Mouse (Mus musculus): Measurements from ENCODE around the gene Gm1604a. TPM values are rescaled to one million over a fixed set of nuclear protein-coding genes. Genes with fewer than 3 reads are reported as not detected.
"Not testable (repeated sequence)": the region's sequence is repeated elsewhere in the genome, so short reads cannot be mapped to it uniquely, and the experiment has no call there.

Gene Gm1604a
- polyA plus RNA-seq, 1 experiment, result 0.33 TPM

- peak; percentile 59 for TF ChIP-seq CTCF (IDR thresholded peaks at IDR 0.05; ENCODE audit: borderline replicate concordance, insufficient read depth, low read depth, low read length)
- H3K27ac ChIP-seq (ENCODE audit: insufficient read depth, low read length); H3K4me1 ChIP-seq (ENCODE audit: control insufficient read depth, insufficient read depth, low read length); H3K27me3 ChIP-seq (ENCODE audit: control insufficient read depth, insufficient read depth, low read length); H3K4me3 ChIP-seq (replicated peaks; ENCODE audit: insufficient read depth, low read depth, low read length): not testable (repeated sequence)
- WGBS, result 3% methylated on average over 3 of the region's 3 CpGs
- DNase-seq, result peak; percentile 27 to 51
Observed at GRCm38 (mm10) chr17:7074494-7074893, 49.1 kb downstream of the Gm1604a start.

- H3K27me3 ChIP-seq (ENCODE audit: control insufficient read depth, insufficient read depth, low read length); H3K4me1 ChIP-seq (ENCODE audit: control insufficient read depth, insufficient read depth, low read length); H3K4me3 ChIP-seq (replicated peaks; ENCODE audit: insufficient read depth, low read depth, low read length); H3K27ac ChIP-seq (ENCODE audit: insufficient read depth, low read length); DNase-seq: not testable (repeated sequence)
- 94% methylated on average over 5 of the region's 6 CpGs for WGBS
Observed at GRCm38 (mm10) chr17:7075519-7075918, 50.2 kb downstream of the Gm1604a start.

GRCm38 (mm10) chr17:7079558-7079957 is 54.2 kb downstream of the Gm1604a start:
- 0% methylated on average over 1 of the region's 4 CpGs for WGBS
- DNase-seq, result peak; percentile 34 to 44
- not testable (repeated sequence) for H3K27ac ChIP-seq (ENCODE audit: insufficient read depth, low read length); H3K4me3 ChIP-seq (replicated peaks; ENCODE audit: insufficient read depth, low read depth, low read length); H3K4me1 ChIP-seq (ENCODE audit: control insufficient read depth, insufficient read depth, low read length); H3K27me3 ChIP-seq (ENCODE audit: control insufficient read depth, insufficient read depth, low read length)
- peak; percentile 14; the same call in 1 of the 2 replicates for TF ChIP-seq CTCF (IDR thresholded peaks at IDR 0.05; ENCODE audit: borderline replicate concordance, insufficient read depth, low read depth, low read length)

- H3K27me3 ChIP-seq (ENCODE audit: control insufficient read depth, insufficient read depth, low read length); H3K4me3 ChIP-seq (replicated peaks; ENCODE audit: insufficient read depth, low read depth, low read length): not testable (repeated sequence)
- 80% methylated on average over 1 of the region's 5 CpGs for WGBS
Observed at GRCm38 (mm10) chr17:7084523-7084922, 59.2 kb downstream of the Gm1604a start.

GRCm38 (mm10) chr17:7085469-7086168 is 60.3 kb downstream of the Gm1604a start:
- WGBS, result no CpG with 5 or more reads among the region's 12 CpGs
- not testable (repeated sequence) for H3K4me3 ChIP-seq (replicated peaks; ENCODE audit: insufficient read depth, low read depth, low read length); H3K27ac ChIP-seq (ENCODE audit: insufficient read depth, low read length)

More at GRCm38 (mm10) chr17:7084523-7084922, 59.2 kb downstream of the Gm1604a start:
- DNase-seq; H3K4me1 ChIP-seq (ENCODE audit: control insufficient read depth, insufficient read depth, low read length); H3K27ac ChIP-seq (ENCODE audit: insufficient read depth, low read length): not testable (repeated sequence)

GRCm38 (mm10) chr17:7086836-7087235 is 61.5 kb downstream of the Gm1604a start:
- H3K4me3 ChIP-seq (replicated peaks; ENCODE audit: insufficient read depth, low read depth, low read length); H3K27me3 ChIP-seq (ENCODE audit: control insufficient read depth, insufficient read depth, low read length); H3K27ac ChIP-seq (ENCODE audit: insufficient read depth, low read length); H3K4me1 ChIP-seq (ENCODE audit: control insufficient read depth, insufficient read depth, low read length); DNase-seq: not testable (repeated sequence)
- 94% methylated on average over 6 of the region's 8 CpGs for WGBS

More at GRCm38 (mm10) chr17:7085469-7086168, 60.3 kb downstream of the Gm1604a start:
- H3K4me1 ChIP-seq (ENCODE audit: control insufficient read depth, insufficient read depth, low read length); DNase-seq; H3K27me3 ChIP-seq (ENCODE audit: control insufficient read depth, insufficient read depth, low read length): not testable (repeated sequence)

GRCm38 (mm10) chr17:7097835-7098519 is 72.6 kb downstream of the Gm1604a start:
- not testable (repeated sequence) for H3K27me3 ChIP-seq (ENCODE audit: control insufficient read depth, insufficient read depth, low read length)

GRCm38 (mm10) chr17:7099096-7099495 is 73.7 kb downstream of the Gm1604a start:
- H3K27ac ChIP-seq (ENCODE audit: insufficient read depth, low read length); H3K4me3 ChIP-seq (replicated peaks; ENCODE audit: insufficient read depth, low read depth, low read length); H3K27me3 ChIP-seq (ENCODE audit: control insufficient read depth, insufficient read depth, low read length); DNase-seq; H3K4me1 ChIP-seq (ENCODE audit: control insufficient read depth, insufficient read depth, low read length): not testable (repeated sequence)
- WGBS, result 50% methylated on average over 9 of the region's 10 CpGs

More at GRCm38 (mm10) chr17:7097835-7098519, 72.6 kb downstream of the Gm1604a start:
- no CpG with 5 or more reads among the region's 12 CpGs for WGBS
- not testable (repeated sequence) for H3K4me1 ChIP-seq (ENCODE audit: control insufficient read depth, insufficient read depth, low read length); DNase-seq; H3K4me3 ChIP-seq (replicated peaks; ENCODE audit: insufficient read depth, low read depth, low read length); H3K27ac ChIP-seq (ENCODE audit: insufficient read depth, low read length)

- H3K27ac ChIP-seq (ENCODE audit: insufficient read depth, low read length); DNase-seq; H3K27me3 ChIP-seq (ENCODE audit: control insufficient read depth, insufficient read depth, low read length); H3K4me3 ChIP-seq (replicated peaks; ENCODE audit: insufficient read depth, low read depth, low read length); H3K4me1 ChIP-seq (ENCODE audit: control insufficient read depth, insufficient read depth, low read length): not testable (repeated sequence)
- no CpG with 5 or more reads among the region's 7 CpGs for WGBS
Observed at GRCm38 (mm10) chr17:7102945-7103344, 77.6 kb downstream of the Gm1604a start.

GRCm38 (mm10) chr17:7111658-7112057 is 86.3 kb downstream of the Gm1604a start:
- not testable (repeated sequence) for H3K27ac ChIP-seq (ENCODE audit: insufficient read depth, low read length)
- 98% methylated on average over 3 of the region's 4 CpGs for WGBS

GRCm38 (mm10) chr17:7116265-7116664 is 90.9 kb downstream of the Gm1604a start:
- not testable (repeated sequence) for H3K4me3 ChIP-seq (replicated peaks; ENCODE audit: insufficient read depth, low read depth, low read length); H3K27me3 ChIP-seq (ENCODE audit: control insufficient read depth, insufficient read depth, low read length); DNase-seq; H3K27ac ChIP-seq (ENCODE audit: insufficient read depth, low read length); H3K4me1 ChIP-seq (ENCODE audit: control insufficient read depth, insufficient read depth, low read length)
- 83% methylated on average over 7 of the region's 8 CpGs for WGBS

More at GRCm38 (mm10) chr17:7111658-7112057, 86.3 kb downstream of the Gm1604a start:
- H3K4me3 ChIP-seq (replicated peaks; ENCODE audit: insufficient read depth, low read depth, low read length); H3K4me1 ChIP-seq (ENCODE audit: control insufficient read depth, insufficient read depth, low read length); H3K27me3 ChIP-seq (ENCODE audit: control insufficient read depth, insufficient read depth, low read length); DNase-seq: not testable (repeated sequence)

- H3K4me3 ChIP-seq (replicated peaks; ENCODE audit: insufficient read depth, low read depth, low read length); DNase-seq; H3K4me1 ChIP-seq (ENCODE audit: control insufficient read depth, insufficient read depth, low read length); H3K27ac ChIP-seq (ENCODE audit: insufficient read depth, low read length); H3K27me3 ChIP-seq (ENCODE audit: control insufficient read depth, insufficient read depth, low read length): not testable (repeated sequence)
- WGBS, result 65% methylated on average over 3 of the region's 3 CpGs
Observed at GRCm38 (mm10) chr17:7120835-7121234, 95.5 kb downstream of the Gm1604a start.
